Mouse (Mus musculus): Measurements from ENCODE around the gene Gm17359.

Gm17359 gene

DNA sequence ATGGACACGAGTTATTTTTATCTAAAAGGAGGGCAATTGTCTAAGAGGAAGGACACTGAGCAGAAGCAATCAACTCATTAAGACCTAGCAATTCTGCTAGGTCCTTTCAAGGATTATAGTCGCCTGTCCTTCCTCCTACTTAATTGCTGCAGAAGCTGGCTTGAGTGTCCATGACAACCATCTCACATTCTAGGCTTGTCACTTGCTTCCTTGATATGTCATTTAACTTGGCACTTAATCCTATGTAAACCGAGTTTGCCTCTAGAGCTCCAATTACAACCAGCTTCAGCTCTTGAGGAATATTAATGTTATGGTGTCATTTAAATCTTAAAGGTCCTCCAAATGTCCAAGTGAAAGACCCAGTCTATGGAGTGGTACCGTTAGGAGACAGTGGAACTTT, 22.3 kb downstream of the Gm17359 start:
- no peak for DNase-seq

DNA sequence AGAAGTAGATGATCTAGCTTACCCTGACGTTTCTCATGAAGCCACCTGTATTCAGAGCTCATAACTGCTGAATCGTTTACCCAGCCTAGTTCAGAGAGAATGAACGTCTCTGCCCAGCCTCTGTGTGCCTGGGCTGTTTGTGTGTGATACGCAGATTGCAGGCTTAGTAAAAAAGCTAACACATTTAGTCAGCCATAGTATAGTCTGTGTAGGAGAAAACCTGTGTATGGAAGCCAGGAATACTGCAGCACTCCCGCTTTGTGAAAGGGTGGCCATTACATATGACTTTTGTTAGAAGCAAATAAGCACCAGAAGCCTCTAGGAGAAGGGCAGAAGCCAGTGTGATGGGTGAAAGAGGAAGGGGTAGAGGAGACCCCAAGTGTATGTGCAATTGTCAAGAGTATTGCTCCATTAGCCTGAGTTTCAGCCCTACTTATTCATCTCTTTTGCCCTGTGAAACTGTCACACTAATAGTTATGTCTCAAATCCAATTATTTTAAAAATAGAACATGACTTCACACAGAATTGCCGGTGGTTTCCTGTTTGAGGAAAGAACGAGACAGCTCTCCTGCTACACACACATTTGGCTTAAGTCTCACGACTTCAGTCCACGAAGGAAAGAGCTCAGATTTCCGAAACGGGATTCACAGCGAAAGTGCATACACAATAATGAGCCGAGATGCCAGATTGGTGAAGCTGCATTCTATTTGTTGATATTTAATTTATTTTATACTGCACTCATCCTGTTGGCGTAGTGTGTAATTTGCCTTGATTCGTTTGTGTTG, 24.0 kb downstream of the Gm17359 start:
- no peak for DNase-seq

DNA sequence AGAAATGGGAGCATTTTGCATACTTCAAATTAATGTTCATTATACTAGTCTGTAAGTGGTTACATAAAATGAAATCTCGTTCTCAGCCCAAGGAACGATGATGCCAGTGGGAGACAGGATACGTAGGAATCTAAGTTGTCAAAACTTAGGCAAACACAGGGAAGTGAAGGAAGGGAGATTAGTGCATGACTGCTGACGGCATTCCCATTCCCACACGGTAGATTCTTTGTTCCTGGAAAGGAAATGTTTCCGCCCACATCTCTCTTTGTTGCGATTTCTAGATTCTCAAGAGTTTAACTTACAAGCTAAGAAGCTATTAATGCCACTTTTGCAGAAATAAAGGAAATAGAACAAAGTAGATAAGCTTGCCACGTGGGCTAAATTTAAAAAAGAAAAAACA, 29.6 kb downstream of the Gm17359 start:
- DNase-seq = no peak

DNA sequence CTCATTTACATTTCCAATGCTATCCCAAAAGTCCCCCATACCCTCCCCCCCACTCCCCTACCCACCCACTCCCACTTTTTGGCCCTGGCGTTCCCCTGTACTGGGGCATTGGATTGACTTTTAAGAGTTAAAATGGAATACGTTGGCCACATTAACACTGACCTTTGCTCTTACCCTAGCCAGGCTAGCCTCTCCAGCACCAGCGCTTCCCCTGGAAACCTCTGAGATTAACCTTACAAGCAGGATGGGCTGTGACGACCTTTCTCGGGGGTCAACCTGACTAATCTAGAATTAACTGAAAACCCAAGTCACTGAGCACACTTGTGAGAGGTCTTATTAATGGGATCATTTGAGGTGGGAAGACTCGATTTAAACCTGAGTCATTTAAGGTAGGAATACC, 31.8 kb downstream of the Gm17359 start:
- DNase-seq = no peak

DNA sequence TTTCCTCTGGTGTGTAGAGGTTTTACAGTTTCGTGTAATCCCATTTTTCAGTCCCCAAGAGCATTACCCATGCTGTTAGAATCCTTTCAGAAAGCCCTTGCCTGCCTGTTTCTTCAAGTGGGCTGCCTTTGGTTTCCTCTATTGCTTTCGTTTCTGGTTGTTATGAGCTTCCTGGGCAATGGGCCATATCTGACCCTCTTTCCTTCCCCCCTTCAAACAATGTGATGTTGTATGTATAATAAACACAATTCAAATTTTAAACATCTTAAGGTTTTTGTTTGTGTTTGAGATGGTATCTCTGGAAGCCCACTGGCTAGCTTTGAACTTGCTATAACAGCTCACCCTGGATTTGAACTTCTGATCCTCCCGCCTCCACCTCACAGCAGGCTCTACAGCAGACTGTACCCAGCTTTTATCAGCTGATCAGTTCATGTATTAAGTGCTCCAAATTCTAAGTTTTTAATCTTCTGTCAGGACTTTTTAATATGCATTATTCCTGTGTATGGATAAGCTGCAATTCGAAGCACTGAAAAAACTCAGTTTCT, 34.0 kb downstream of the Gm17359 start:
- no peak for DNase-seq

DNA sequence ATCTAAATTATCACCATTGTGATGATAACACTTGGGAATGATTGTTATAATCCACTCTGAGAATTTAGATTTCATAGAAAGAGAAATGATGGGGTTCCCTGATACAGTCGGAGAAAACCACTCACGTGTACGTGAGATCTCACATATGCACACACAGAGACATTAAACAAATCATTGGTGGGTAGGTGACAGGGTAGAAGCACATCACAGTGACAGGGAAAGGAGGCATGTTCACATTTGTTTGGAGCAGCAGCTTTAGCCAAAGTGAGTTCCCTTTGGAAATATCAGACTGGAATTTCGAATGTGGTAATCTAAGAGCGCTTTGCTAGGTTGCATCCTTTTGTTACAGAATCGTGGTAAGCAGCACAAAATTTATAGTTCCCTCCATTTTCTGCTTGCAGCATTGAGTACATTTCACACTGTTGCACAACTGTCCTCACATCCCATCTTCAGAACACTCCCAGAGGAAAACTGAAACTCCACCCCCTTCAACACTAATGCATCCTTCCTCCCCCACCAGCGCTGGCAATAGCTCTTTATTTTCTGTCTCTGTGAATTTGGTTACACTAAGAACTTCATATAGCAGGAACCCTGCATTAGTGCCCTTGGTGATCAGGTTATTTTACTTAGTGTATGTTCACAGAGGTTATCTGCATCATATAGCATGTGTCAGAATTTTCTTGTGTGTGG, 35.2 kb downstream of the Gm17359 start:
- DNase-seq = no peak

DNA sequence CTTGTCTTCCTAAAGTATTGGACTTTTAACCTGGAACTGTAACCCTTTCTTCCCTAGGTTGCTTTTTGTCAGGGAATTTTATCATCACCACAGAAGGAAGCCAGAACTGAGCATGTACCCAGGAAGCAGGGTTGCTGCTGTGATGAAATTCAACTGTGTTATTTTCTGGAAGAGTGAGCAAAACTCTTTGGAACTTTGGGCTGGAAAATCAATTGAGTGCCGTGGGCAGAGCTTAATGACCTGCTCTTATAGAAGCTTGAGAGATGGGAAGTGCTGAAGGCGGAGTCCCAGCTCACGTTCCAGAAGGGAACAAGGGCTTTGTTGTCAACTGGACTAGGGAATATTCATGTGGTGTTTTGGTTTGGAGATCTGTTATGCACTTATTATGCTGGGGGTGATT, 37.5 kb downstream of the Gm17359 start:
- DNase-seq = no peak

DNA sequence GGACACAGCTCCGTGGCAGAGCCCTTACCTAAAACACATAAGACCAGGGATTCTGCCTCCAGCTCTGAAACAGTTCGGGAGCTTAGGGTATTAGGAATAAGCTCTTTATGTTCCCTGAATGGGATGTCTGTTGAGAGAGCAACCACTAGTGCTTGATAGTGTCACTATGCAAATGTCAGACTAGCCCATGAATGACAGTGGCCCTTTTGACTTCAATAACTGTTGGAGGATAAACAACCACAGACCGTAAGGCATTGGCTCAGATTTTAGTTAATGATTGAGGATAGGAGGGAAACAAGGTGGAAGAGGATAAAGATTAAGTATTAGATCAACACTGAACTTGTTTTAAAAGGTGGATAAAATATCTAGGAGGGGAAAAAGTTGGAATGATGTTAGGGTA, 41.6 kb downstream of the Gm17359 start:
- no peak for DNase-seq

DNA sequence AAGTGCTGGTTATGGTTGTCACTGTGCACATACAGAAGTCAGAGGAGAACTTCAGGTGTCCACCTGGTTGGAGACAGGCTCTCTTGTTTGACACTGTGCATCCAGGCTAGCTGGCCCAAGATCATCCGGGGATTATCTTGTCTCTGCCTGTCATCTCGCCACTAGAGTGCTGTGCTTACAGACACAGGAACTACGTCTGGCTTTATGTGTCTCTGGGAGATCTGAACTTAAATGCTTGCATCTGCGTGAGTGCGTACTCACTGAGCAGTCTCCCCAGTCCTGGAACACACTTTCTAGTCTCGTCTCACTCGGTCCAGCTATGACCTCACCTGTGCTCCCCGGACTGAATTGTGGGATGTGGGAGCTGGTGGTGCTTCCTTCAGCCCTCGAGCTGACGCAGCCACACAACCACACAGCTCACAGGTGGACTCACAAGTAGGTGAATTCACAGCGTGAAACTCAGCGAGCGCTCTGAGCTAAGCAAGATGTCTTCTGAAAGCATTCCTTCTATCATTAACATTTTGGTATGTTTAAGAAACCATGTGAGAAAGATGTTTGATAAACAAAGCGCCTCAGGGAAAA, 42.9 kb downstream of the Gm17359 start:
- peak; percentile 3 for DNase-seq

DNA sequence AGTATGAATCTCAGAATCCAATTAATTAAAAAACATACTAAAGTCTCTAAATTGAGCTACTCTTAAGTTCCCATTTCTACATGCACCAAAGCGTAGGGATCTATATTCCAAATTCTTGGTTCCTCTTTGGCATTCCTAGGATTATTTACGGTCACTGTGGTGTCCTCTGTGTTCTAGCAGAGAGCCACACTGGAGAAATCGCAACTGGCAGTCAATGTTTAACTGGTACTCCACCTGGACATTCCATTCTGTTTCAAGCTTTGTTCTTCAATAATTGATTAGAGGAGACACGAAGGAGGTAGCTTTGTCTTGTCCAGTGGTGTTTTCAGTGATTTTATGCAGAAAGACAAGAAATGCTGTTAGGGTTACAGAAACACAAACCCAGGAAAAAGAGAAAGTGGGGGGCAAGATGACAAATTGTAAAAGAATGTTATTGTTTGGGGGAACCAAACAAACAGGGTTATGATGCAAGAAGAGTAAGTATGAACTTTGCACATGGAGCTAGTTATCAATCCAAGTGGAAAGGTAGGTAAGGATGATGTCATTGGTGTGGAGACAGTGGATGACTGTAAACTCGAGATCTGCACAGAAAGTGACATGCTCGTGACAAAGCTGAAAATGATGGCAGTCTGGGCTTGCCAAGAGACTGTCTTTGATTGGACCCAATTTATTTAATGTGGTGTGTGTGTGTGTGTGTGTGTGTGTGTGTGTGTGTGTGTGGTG, 43.6 kb downstream of the Gm17359 start:
- DNase-seq = no peak

DNA sequence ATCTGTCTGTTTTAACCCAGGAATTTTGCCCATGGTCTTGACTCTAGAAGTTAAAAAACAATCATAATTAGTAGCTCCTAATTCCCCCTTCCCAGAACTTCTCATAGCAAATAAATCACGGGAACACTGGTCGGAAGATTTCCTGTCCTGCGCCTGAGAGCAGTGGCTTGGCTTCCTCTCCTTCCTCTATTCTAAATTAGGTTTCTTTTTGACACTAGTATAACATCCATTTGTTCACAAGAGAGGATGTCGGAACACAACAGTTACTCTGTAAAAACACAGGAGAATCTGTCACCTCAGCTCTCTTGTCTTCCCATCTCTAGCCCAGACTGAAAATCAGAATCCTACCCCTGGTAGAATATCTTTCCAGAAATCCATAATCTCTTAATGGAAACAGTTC, 44.9 kb downstream of the Gm17359 start:
- DNase-seq = no peak

DNA sequence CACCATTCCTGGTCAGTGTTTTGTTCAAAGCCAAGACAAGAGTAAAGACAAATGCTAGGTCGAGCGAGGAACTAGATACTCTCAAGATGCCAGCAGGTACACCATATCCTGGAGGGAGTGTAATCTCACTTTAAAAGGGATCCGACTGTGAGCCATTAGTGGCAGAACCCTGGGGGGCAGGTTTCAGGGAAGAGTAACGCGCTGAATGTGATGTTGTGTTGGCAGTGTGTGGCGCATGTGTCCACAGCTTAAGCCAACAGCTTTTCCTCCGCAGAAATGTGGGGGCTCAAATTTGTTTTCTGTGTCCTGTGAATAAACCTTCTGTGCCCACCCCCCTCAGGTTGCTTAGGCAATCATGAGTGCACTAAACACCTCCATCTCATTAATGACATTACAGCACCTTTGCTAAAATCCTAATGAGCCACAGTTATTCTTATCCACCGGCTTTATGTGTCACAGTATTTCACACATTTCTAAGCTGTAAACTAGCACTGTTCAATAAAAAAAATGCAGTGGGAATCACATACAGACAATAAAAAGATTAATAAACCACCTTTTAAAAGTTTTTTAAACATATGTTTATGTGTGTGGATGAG, 49.1 kb downstream of the Gm17359 start:
- DNase-seq = no peak

DNA sequence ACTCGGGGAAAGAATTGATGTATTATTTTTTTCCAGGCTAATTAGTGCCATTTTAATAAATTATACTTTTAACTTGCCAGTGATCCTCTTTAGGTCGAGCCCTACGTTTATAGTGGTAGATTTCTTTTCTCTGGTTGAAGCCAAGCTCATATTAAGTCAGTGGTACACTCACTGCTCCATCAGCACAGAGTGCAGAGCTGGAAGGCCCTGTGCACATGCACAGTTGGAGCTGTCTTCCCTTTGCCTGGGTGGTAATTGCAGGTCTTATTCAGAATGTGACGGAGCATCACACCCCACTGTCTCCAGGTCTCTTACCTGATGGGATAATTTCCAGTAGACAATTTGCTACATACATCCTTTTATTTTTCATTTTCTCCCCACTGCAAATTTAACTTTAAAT, 52.6 kb downstream of the Gm17359 start:
- DNase-seq = no peak

DNA sequence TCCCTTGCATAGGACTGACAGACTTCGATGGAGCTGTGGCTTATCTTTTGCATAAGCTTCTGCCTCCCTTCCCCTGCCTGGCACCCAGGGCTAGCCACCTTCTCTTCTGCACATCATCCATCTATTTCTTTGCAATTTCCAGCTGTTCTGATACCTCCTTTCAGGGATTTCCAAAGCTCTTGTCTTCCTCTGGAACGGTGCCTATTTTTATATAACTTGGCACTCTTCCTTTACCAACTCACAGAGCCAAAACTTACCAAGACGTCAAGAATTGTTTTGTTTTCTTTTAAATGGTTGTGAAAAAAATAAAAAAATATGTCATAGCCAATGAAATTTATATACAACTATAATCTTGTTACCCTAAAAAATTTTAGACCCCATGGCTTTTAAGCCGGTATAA, 64.1 kb downstream of the Gm17359 start:
- no peak for DNase-seq

DNA sequence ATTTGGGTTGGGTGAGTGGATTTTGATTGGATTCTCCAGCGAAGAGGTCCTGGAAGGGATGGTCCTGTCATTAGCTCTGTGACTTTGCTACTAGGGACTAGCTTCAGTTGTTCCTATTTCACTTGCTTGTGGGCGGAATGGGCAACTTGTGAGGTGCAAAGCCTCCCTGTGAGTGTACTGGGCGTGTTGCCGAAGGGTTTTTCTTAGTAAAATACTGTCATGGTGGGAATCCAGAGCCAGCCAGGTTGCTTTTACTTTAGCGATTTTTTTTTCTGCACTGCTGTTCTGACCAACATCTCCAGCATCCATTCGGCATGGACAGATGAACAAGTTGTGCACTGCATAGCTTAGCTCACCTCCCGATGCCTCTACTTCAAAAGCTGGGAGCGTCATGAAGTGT, 65.6 kb downstream of the Gm17359 start:
- DNase-seq = no peak

DNA sequence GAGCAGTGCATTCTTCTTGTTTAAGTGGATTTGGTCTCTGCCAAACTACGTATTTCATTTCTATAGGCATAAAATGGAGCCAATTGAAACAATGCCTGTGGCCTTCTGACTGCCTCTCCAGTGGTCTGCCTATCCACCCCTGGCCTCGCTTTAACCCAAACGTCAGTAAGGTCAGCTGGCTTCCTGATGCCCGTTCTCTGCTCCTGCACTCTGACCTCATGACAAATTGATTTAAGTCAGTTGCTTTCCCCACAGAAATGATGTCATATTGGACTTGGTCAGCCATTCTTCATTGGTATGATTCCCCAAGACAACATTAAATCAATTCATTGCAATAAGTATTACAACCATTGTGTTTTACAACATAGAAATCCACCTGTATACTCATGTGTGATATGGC, 72.1 kb downstream of the Gm17359 start:
- no peak for DNase-seq

DNA sequence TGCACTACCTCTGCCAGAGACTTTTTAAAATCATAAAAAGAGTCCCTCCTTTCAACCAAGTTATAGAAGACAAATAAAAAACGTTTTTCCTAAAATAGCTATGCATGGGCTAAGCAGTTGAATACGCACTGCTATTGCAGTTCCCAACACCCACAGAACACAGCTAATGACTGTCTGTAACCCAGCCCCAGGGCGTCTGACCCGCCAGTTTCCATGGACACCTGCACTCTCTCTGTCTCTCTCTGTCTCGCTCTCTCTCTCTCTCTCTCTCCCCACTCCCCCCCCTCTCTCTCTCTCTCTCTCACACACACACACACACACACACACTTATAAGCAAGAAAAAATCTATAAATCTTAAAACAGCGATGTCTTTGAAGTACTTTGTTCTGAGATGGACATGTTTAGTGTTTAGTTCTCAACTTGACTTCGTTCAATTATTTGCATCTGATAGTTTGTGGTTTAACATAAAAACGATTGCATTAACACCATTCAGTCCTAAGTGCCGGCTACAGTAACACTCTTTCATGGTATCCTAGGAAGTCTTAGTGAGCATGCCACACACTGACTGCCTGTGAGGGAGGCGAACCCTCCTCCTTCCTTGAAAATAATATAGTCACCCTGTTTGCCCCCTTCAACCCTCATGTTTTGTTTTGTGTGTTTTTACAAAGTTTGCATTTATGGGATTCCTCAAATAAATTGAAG, 73.6 kb downstream of the Gm17359 start:
- no peak for DNase-seq

DNA sequence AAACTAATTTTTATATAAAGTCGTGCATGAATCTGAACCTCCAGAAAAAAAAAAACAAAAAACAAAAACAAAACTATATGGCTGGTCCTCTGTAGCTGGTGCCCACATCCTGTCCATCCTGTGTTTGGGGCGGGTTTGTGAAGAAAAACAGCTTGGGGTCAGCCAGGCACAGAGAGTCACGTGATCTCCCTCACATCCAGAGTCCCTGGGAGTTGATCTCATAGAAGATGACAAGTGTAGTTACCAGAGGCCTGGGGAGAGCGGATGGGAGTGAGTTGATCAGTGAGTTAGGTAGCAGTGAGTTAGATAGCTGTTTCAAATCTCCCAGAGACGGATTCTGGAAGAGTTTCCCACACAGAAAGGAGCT, 74.2 kb downstream of the Gm17359 start:
- DNase-seq = no peak

DNA sequence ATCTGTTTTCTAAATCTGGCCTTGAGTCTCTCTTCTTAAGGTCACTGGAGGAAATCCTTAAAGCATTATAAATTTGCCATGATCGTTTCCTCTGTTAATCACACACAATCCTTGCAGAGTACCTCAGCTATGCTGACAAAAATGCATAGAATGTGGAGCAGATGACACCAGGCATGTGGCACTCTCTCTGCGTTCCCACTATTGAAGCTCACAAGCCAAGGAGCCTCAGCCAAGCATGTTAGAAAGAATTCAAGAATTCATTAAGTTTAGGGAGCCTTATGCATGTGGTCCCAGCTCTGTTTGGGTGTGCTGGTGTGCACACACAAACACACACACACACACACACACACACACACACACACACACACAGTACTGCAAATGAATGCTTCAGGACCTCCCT, 75.2 kb downstream of the Gm17359 start:
- no peak for DNase-seq

DNA sequence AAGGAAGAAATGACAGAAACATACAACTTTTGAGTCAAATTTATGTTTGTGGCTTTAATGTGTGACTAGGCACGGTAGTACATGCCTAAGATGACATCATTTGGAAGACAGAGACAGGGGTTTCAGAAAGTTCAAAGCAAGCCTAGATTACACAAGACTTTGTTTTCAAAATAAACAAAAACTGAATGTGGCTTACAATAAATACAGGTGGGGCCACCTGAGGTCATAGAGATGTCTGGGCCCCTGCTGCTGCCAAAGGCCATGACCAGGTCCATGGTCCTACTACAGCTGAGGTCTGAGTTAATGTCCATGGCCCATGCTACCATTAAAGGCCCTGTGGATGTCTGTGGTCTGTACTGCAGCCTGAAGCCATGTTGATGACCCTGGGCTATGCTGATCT, 77.0 kb downstream of the Gm17359 start:
- DNase-seq = no peak

DNA sequence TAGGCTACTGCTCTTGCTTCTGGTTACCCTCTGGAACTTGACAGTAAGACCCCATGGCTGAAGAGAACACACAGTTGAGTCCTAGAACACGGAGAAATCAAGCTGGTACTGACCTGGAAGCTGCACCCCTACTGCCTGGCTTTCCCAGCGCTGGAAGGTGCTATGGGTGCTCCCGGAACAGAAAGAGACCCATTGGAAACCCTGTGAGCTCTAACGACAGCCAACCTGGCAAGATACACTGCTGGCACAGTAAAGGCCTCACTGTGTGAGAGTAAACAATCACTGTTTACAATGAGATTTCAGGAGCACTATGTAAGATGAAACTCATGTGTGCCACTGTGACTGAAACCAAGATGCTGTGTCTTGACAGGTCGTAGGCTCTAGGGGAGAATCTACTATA, 78.6 kb downstream of the Gm17359 start:
- DNase-seq = no peak

DNA sequence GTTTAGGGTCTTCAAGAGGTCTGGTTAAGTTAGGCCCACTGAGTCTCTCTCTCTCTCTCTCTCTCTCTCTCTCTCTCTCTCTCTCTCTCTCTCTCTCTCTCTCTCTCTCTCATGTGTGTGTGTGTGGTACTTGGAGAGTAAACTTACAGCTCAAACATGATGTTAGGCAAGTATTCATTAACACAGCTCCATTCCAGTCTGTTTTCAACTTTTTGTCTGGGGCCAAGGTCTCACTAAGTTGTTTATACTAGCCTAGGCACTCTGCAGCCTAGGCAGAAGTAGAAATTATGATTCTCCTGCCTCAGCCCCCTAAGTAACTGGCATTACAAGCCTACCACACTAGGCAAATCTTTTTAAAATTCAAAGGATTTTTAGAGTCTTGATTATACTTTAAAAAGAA, 79.5 kb downstream of the Gm17359 start:
- DNase-seq = no peak
